Mouse (Mus musculus): ENCODE results near the gene Cep85l. TPM values are rescaled to one million over a fixed set of nuclear protein-coding genes. Genes with fewer than 3 reads are reported as not detected.

Gene Cep85l
- total and polyA plus RNA-seq, 3 experiments: 4.3 to 5.7 (median 5.0) TPM

GRCm38 (mm10) chr10:53285147-53285546 lies 94.6 kb downstream of the Cep85l start:
- Histone ChIP-seq H3K36me3 (replicated peaks in 1 of 2; ENCODE audit: control insufficient read depth in 1 of 2, insufficient read depth in 1 of 2, low read length in 1 of 2) (peaks cover 11 to 35% of the 10 kb centered on the region in 2 experiments), H3K4me2 (ENCODE audit: insufficient read depth, low read depth, poor library complexity, severe bottlenecking) (no peak overlapping the region), H3K9ac (ENCODE audit: insufficient read depth, low read depth) (no peak overlapping the region), H3K27me3 (replicated peaks) (no peaks in the 10 kb centered on the region), H3K27ac (ENCODE audit: insufficient read depth, low read depth) (no peak overlapping the region), H3K4me3 (replicated peaks in 1 of 3; ENCODE audit: low read depth in 2 of 3, low read length in 2 of 3, poor library complexity in 1 of 3) (no peak overlapping the region), H3K9me3 (replicated peaks; ENCODE audit: low read length) (no peaks in the 10 kb centered on the region), H3K4me1 (ENCODE audit: control insufficient read depth in 1 of 2, insufficient read depth in 2 of 2) (no peaks in the 10 kb centered on the region), H3K79me2 (replicated peaks; ENCODE audit: control insufficient read depth, extremely low read depth, insufficient read depth, poor library complexity, severe bottlenecking) (no peaks in the 10 kb centered on the region)
- in situ Hi-C loops (cut with MboI; ENCODE audit: low pct_ligation_motif_present, low pct_unique_long_range_greater_than_20kb, low sequenced_read_pairs) (no loop called here), dilution Hi-C loops (cut with MboI; ENCODE audit: extremely low pct_ligation_motif_present, extremely low pct_unique_long_range_greater_than_20kb, low sequenced_read_pairs) (no loop called here)
- no peak for DNase-seq (ENCODE audit: extremely low read depth)
- TF ChIP-seq E2F4 (IDR thresholded peaks at IDR 0.05; ENCODE audit: insufficient replicate concordance, low read depth, low read length) (no peak), KAT2A (IDR thresholded peaks at IDR 0.05; ENCODE audit: insufficient replicate concordance, low read length) (no peak), IRF4 (IDR thresholded peaks at IDR 0.05; ENCODE audit: low read depth, low read length) (no peak), RCOR1 (conservative IDR thresholded peaks at IDR 0.05; ENCODE audit: low read depth, low read length) (no peak), MXI1 (IDR thresholded peaks at IDR 0.05; ENCODE audit: low read depth, low read length) (no peak), CHD1 (IDR thresholded peaks at IDR 0.05; ENCODE audit: low read depth, low read length) (no peak), MYC (IDR thresholded peaks at IDR 0.05; ENCODE audit: low read depth, low read length) (no peak), MEF2A (IDR thresholded peaks at IDR 0.05; ENCODE audit: borderline replicate concordance, low read depth, low read length) (no peak), GABPA (IDR thresholded peaks at IDR 0.05; ENCODE audit: insufficient replicate concordance, low read depth, low read length) (no peak)

GRCm38 (mm10) chr10:53272228-53272627 lies 107.5 kb downstream of the Cep85l start:
- H3K4me2 ChIP-seq (ENCODE audit: insufficient read depth, low read depth, poor library complexity, severe bottlenecking): no peak overlapping the region
- no peak for DNase-seq (ENCODE audit: extremely low read depth)
- no peak overlapping the region for H3K4me3 ChIP-seq (replicated peaks in 1 of 3; ENCODE audit: low read depth in 2 of 3, low read length in 2 of 3, poor library complexity in 1 of 3)
- H3K27me3 ChIP-seq (replicated peaks): no peaks in the 10 kb centered on the region
- no peaks in the 10 kb centered on the region for H3K9me3 ChIP-seq (replicated peaks; ENCODE audit: low read length)
- no peaks in the 10 kb centered on the region for H3K36me3 ChIP-seq (replicated peaks in 1 of 2; ENCODE audit: control insufficient read depth in 1 of 2, insufficient read depth in 1 of 2, low read length in 1 of 2)
- dilution Hi-C loops (cut with MboI; ENCODE audit: extremely low pct_ligation_motif_present, extremely low pct_unique_long_range_greater_than_20kb, low sequenced_read_pairs): no loop called here
- no peaks in the 10 kb centered on the region for H3K79me2 ChIP-seq (replicated peaks; ENCODE audit: control insufficient read depth, extremely low read depth, insufficient read depth, poor library complexity, severe bottlenecking)
- no peak overlapping the region for H3K9ac ChIP-seq (ENCODE audit: insufficient read depth, low read depth)
- in situ Hi-C loops (cut with MboI; ENCODE audit: low pct_ligation_motif_present, low pct_unique_long_range_greater_than_20kb, low sequenced_read_pairs): no loop called here
- no peak overlapping the region for H3K27ac ChIP-seq (ENCODE audit: insufficient read depth, low read depth)
- peaks cover 0 to 11% of the 10 kb centered on the region in 2 experiments; a peak in 2 of 4 replicates for H3K4me1 ChIP-seq (ENCODE audit: control insufficient read depth in 1 of 2, insufficient read depth in 2 of 2)
- TF ChIP-seq KAT2A (IDR thresholded peaks at IDR 0.05; ENCODE audit: insufficient replicate concordance, low read length) (no peak), USF2 (conservative IDR thresholded peaks at IDR 0.05; ENCODE audit: low read depth, low read length) (no peak), TCF12 (IDR thresholded peaks at IDR 0.05; ENCODE audit: low read depth, low read length) (no peak), ZNF384 (IDR thresholded peaks at IDR 0.05; ENCODE audit: low read depth, low read length) (no peak), ELF1 (IDR thresholded peaks at IDR 0.05; ENCODE audit: low read depth, low read length) (no peak), ETS1 (conservative IDR thresholded peaks at IDR 0.05; ENCODE audit: low read depth, low read length) (no peak), MYC (IDR thresholded peaks at IDR 0.05; ENCODE audit: low read depth, low read length) (no peak), JUND (conservative IDR thresholded peaks at IDR 0.05; ENCODE audit: low read depth, low read length) (no peak), NRF1 (IDR thresholded peaks at IDR 0.05; ENCODE audit: low read depth, low read length) (no peak), HCFC1 (IDR thresholded peaks at IDR 0.05; ENCODE audit: low read depth, low read length) (no peak), ZC3H11A (IDR thresholded peaks at IDR 0.05; ENCODE audit: low read depth, low read length) (no peak), SMC3 (IDR thresholded peaks at IDR 0.05; ENCODE audit: low read depth, low read length) (no peak), CHD1 (IDR thresholded peaks at IDR 0.05; ENCODE audit: low read depth, low read length) (no peak), POLR2AphosphoS2 (IDR thresholded peaks at IDR 0.05; ENCODE audit: low read depth, low read length) (no peak), RAD21 (IDR thresholded peaks at IDR 0.05; ENCODE audit: low read depth, low read length) (no peak), SIN3A (IDR thresholded peaks at IDR 0.05; ENCODE audit: low read length) (no peak), JUN (IDR thresholded peaks at IDR 0.05; ENCODE audit: insufficient read depth, low read depth, low read length) (no peak), TBP (conservative IDR thresholded peaks at IDR 0.05; ENCODE audit: low read depth, low read length) (no peak), ZKSCAN1 (IDR thresholded peaks at IDR 0.05; ENCODE audit: borderline replicate concordance, low read depth, low read length) (no peak), RCOR1 (conservative IDR thresholded peaks at IDR 0.05; ENCODE audit: low read depth, low read length) (no peak)

All from CH12.LX (cell line).